In genomic region chr10:12017286-12017685, GRCm38 (mm10) we compare ENCODE assay signal across 26 mouse cellular contexts.
"Had no signal": no experiment of that assay in that cellular context is flagged by ENCODE, and none has a peak within 500 bp of the region (broad histone marks: within the 10 kb centered on the region; RNA-seq: fewer than 3 reads in every experiment).

No protein-coding gene starts in this region.

- H3K27me3 ChIP-seq: heart, embryonic 13.5 days; heart, embryonic 15.5 days; hindbrain, embryonic 12.5 days; intestine, embryonic 15.5 days; limb, embryonic 12.5 days; liver, embryonic 13.5 days had no signal

- H3K27ac ChIP-seq: heart, adult 2 months; heart, embryonic 13.5 days; heart, embryonic 15.5 days; hindbrain, embryonic 10.5 days; hindbrain, embryonic 12.5 days; hindbrain, embryonic 14.5 days; intestine, embryonic 15.5 days; layer of hippocampus, adult 2 months; left cerebral cortex, adult 2 months; limb, embryonic 10.5 days; limb, embryonic 12.5 days; liver, embryonic 13.5 days had no signal

- ATAC-seq: hindbrain, embryonic 16.5 days; inflammation-experienced regulatory T-cells, adult 6 months; intestine, embryonic 15.5 days; intestine, postnatal 0 days had no signal

- H3K4me2 ChIP-seq: heart, embryonic 11.5 days; heart, embryonic 13.5 days; heart, embryonic 15.5 days; hindbrain, embryonic 12.5 days; hindbrain, embryonic 14.5 days; intestine, embryonic 15.5 days; limb, embryonic 12.5 days; liver, embryonic 11.5 days; liver, embryonic 13.5 days had no signal

- DNase-seq: gastrocnemius, postnatal 14 days; heart, adult 11 months; heart, adult 2 months; heart, postnatal 4 days; kidney, adult 18-20 months; kidney, adult 8-10 months; kidney, postnatal 10 days; kidney, postnatal 25 days; kidney, postnatal 4 days; liver; liver, embryonic 13.5 days had no signal

- H3K9me3 ChIP-seq: heart, embryonic 15.5 days; hindbrain, embryonic 10.5 days; hindbrain, embryonic 12.5 days; intestine, embryonic 15.5 days; limb, embryonic 10.5 days; limb, embryonic 12.5 days had no signal

- H3K4me3 ChIP-seq: heart, adult 2 months; heart, embryonic 13.5 days; heart, embryonic 15.5 days; hindbrain, embryonic 10.5 days; hindbrain, embryonic 12.5 days; intestine, embryonic 15.5 days; layer of hippocampus, adult 2 months; left cerebral cortex, adult 2 months; limb, embryonic 10.5 days; limb, embryonic 12.5 days; liver, embryonic 13.5 days had no signal

- H3K4me1 ChIP-seq: hindbrain, embryonic 10.5 days; hindbrain, embryonic 12.5 days; intestine, embryonic 15.5 days; liver, embryonic 13.5 days had no signal

- H3K36me3 ChIP-seq: heart, embryonic 13.5 days; heart, embryonic 15.5 days; hindbrain, embryonic 10.5 days; hindbrain, embryonic 12.5 days; intestine, embryonic 15.5 days; limb, embryonic 10.5 days; limb, embryonic 12.5 days; liver, embryonic 13.5 days had no signal

- H3K9ac ChIP-seq: heart, embryonic 13.5 days; heart, embryonic 15.5 days; hindbrain, embryonic 12.5 days; hindbrain, embryonic 14.5 days; intestine, embryonic 15.5 days; limb, embryonic 12.5 days; liver, embryonic 13.5 days had no signal
